Mouse (Mus musculus) embryo, embryonic 10.5 days (tissue): Measurements from ENCODE around the gene Ndufs2.
"Not testable (repeated sequence)": the region's sequence is repeated elsewhere in the genome, so short reads cannot be mapped to it uniquely, and the experiment has no call there.

Experiments used
- DNase-seq: peaks from one replicate; pipeline ENCODE4 v3.0.0-alpha.2; 2015; ENCODE audit warnings: low spot score

Ndufs2 gene

GRCm38 (mm10) chr1:171256095-171256818 lies 5.1 kb upstream of the Ndufs2 start:
- no peak for DNase-seq

DNA sequence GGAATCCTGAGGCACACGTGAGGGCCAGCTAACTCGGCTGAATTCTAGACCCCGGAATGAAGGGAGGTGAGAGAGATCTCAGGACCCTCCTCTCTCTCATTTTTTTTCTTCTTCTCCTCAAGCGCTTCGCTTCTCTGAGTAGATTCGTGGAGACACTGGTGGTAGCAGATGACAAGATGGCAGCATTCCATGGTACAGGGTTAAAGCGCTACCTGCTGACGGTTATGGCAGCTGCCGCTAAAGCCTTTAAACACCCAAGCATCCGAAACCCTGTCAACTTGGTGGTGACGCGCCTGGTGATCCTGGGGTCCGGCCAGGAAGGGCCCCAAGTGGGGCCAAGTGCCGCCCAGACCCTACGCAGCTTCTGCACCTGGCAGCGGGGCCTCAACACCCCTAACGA lies 1.2 kb upstream of the Ndufs2 start:
- no peak for DNase-seq

GRCm38 (mm10) chr1:171251594-171252324 lies 571 bp upstream of the Ndufs2 start:
- DNase-seq = peak; percentile 76

DNA sequence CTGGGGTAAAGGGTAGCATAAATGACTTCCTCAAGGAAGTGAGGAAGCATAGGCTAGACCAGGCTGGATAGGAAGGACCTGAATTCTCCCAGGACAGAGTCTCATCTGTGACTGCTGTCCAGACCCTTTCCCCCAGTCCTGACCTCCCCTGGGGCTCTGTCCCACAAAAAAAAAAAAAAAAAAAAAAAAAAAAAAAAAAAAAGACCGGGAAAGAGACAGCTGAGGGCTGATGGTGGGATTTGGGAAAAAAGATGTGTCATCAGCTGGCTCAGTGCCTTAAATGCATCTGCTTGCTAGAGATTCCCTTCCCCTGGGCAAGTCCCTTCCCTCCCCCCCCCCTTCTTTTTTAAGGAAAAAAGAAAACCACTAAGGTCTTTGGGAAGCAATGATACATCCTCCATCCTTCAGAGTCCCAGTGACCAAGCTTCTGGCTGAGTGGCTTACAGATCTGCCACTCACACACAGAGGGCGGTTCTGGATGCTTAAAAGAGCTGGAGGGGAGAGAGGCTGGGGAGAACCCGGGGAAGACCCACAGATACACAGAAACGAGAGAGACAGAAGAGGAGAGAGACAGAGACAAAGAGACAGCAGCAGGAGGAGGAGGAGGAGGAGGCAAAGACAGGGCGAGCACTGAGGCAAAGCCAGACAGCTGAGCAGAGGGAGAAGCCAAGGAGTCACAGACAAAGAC lies 1.1 kb downstream of the Ndufs2 start, which contains the start of gene Adamts4:
Gene Adamts4, plus strand, starts transcription at position 509 of the 688 bp plus-strand sequence.
- DNase-seq = peak; percentile 79

- peak; percentile 47 for DNase-seq
These were observed 2.6 kb downstream of the Ndufs2 start for GRCm38 (mm10) chr1:171248386-171249226.

GRCm38 (mm10) chr1:171247916-171248315 lies 3.3 kb downstream of the Ndufs2 start:
- DNase-seq = no peak

- no peak for DNase-seq
These were observed 3.7 kb downstream of the Ndufs2 start for GRCm38 (mm10) chr1:171247453-171247841.

DNA sequence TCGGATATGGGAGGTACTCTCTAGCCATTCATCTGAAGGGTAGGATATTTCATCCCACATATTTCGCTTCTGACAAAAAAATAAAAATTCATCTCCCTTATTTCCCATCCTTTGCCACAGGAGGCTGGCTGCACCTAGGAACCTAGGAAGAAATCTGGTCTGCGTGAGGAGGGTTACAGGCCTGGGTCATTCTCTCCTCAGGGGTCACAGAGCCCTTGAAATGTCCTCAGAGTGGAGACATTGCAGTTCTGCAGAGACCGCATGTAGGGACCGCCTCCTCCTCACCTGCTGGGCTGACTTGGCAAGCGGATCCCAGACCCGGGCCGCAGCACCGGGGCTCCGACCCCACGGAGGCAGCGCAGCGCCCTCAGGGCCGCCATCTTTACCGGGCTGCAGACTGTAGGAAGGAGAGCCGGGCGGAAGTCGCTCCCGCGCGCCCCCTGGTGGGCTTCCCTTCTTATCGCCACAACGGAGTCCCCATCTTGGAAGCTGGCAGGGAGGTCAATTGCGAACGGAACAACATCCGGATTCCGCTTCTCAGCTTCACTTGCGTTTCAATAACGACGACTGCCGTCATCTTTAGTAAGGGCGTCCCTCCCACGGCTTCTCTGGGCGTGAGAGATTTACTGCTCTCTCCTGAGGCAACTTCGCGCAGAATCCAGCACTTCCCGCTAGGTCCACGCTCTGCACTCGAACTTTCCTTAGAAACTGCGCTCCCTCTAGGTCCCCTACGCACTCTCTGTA lies 4.3 kb downstream of the Ndufs2 start:
- DNase-seq = peak; percentile 99

DNA sequence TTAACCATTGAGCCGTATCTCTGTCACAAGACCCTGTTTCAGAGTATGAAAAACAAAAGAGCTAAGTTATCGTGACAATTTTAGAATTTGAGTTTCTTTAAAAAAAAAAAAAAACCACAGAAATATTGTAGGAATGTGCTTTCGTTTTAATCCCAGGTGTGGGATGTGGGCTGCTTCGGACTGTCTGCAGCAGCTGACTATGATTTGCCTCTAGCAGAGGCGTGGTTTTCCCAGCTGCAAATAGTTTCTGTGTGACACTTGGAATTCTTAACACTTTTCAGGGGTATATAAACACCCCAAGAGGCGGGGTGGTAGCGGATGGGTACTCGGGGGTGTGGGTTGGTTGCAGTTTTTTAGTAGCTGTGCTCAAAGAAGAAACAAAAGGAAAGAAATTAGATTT lies 5.8 kb downstream of the Ndufs2 start:
- no peak for DNase-seq

- not testable (repeated sequence) for DNase-seq
These were observed 9.2 kb downstream of the Ndufs2 start for GRCm38 (mm10) chr1:171241952-171242351.

GRCm38 (mm10) chr1:171240911-171241310 lies 10.3 kb downstream of the Ndufs2 start:
- DNase-seq = no peak

DNA sequence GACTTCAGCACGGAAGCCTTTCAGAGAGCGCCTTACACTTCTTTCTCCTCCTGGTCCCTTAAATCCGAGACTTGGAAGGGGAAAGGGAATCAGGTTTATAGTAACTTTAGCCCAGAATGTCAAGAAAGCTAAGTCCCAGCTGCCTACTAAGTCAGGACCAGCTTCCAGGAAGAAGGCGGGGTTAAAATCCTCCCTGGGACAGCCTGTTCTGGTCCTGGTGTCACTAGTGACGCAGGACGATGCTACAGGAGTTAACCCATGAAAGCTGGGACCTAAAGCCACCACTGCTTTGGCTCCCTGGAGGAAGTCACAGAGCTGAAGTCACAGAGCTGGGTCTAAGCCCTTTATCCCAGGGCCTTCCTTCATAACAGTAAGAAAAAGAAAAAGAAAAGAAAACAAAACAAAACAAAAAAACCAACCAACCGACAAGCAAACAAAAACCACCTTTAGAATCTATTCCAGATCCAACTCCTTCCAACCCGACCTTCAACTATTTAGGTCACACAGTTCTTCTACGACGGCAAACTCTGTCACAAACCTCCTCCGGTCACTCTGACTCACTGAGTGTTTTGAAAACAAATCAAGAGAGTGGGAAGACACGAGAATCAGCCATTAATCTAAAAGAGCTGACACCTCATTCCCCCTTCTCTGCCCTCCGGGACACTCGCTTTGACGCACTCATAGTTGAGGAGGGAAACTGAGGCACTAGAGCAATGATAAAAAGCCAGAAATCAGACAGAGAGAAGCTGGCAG lies 11.0 kb downstream of the Ndufs2 start:
- no peak for DNase-seq

GRCm38 (mm10) chr1:171238463-171238862 lies 12.7 kb downstream of the Ndufs2 start:
- DNase-seq = peak; percentile 76

GRCm38 (mm10) chr1:171237438-171237837 lies 13.8 kb downstream of the Ndufs2 start:
- no peak for DNase-seq

- no peak for DNase-seq
These were observed 15.4 kb downstream of the Ndufs2 start for GRCm38 (mm10) chr1:171235791-171236190.

GRCm38 (mm10) chr1:171234538-171234937 lies 16.6 kb downstream of the Ndufs2 start:
- no peak for DNase-seq

- no peak for DNase-seq
These were observed 17.1 kb downstream of the Ndufs2 start, which contains the start of gene Fcer1g for GRCm38 (mm10) chr1:171234126-171234525. Fcer1g (minus strand) TSS chr1:171234365.

DNA sequence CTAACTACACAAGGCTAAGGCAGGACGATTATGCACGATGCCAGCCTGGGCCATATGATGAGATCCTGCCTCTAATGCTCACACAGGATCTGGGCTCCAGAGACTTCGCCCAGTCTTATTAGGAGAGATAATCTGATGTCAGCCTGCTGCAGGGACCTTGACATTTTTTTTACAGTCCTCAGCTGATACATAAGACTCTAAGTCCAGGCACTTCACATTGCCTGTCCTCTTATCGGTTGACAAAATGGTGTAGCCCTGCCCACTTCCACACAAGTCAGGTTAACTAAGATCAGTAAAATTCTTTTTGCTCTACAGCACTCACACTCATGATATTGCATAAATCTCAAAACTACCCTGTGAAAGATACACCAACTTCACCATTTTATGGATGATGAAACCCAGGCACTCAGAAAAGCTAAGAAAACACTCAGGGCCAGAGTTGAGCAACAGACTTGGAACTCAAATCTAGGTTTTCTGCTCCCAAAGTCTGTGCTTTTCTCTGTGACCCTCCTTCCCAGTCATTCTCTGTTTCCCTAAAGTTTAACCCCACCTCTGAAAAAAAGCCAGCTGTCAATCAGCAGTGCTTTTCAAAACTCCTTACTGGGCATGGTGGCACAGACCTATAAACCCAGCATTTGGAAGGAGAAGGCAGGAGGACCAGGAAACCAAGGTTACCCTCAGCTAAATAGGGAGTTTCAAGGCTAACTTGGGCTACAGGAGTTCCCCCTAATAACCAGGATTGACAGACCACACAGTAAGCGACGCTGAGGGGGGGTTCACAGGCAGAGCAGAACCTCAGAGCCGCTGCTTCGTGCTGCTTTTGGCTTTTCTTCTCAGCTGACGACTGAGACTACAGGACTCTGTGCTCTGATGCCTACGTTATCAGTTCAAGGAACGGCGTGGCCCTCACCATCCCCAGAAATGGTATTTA lies 18.1 kb downstream of the Ndufs2 start:
- no peak for DNase-seq

GRCm38 (mm10) chr1:171232348-171232747 lies 18.8 kb downstream of the Ndufs2 start:
- no peak for DNase-seq
